Mouse (Mus musculus) ES-E14 (cell line): ENCODE results near the gene Znrd1as.

ENCODE experiments used
- CHD2 ChIP-seq: IDR thresholded peaks from 2 replicates; pipeline ENCODE4 v1.6.1; 2014; ENCODE audit warnings: mild to moderate bottlenecking, low read depth, low read length, inconsistent platforms
- HCFC1 ChIP-seq: IDR thresholded peaks from 2 replicates; pipeline ENCODE4 v1.6.1; 2012; ENCODE audit warnings: low read length, inconsistent platforms, borderline replicate concordance; ENCODE audit not compliant: insufficient read depth
- MAFK ChIP-seq: IDR thresholded peaks from 2 replicates; pipeline ENCODE4 v1.6.1; 2014; ENCODE audit warnings: mild to moderate bottlenecking, low read depth, low read length, inconsistent platforms; ENCODE audit not compliant: insufficient read depth
- ZC3H11A ChIP-seq: IDR thresholded peaks from 2 replicates; pipeline ENCODE4 v1.6.1; 2012; ENCODE audit warnings: low read depth, mild to moderate bottlenecking, inconsistent platforms, low read length, borderline replicate concordance
- ZNF384 ChIP-seq: IDR thresholded peaks from 2 replicates; pipeline ENCODE4 v1.6.1; 2012; ENCODE audit warnings: low read depth, low read length, inconsistent platforms

GRCm38 (mm10) chr17:36961125-36961524 is 2.7 kb downstream of the Znrd1as start:
- TF ChIP-seq ZC3H11A = no peak
- TF ChIP-seq ZNF384 = no peak
- no peak for TF ChIP-seq CHD2
- TF ChIP-seq MAFK = no peak
- no peak for TF ChIP-seq HCFC1
